Mouse (Mus musculus): ENCODE results near the gene Trp53rkb. TPM values are rescaled to one million over a fixed set of nuclear protein-coding genes. Genes with fewer than 3 reads are reported as not detected.
"Not testable (repeated sequence)": the region's sequence is repeated elsewhere in the genome, so short reads cannot be mapped to it uniquely, and the experiment has no call there.

The Trp53rkb gene
- polyA plus RNA-seq (2016; fragmentation: Nextera tagmentation; extraction: Ambion mirVana): 11.0 and 12.8 TPM in 2 replicates

DNA sequence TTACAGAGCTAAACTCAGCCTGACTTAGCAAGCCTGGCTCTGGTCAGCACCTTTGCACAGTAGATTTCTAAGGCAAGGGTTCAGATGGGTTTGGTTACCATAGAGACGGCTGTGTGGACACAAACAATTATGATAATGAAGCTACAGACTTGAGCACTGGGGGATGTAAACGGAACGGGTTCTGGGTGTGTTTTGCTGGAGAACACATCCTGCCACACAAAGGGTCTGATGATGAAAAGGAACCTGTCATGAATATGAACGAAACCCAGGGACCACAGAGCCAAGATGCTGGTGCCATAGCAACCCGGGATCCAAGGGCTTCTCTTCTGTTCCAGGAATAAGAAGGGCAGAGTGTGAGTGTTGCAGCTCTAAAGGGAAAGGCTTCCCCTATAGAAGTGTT, at the start of gene Trp53rkb:
Trp53rkb (plus strand) TSS at position 177 of the 400 bp plus-strand sequence.
- Histone ChIP-seq H3K27me3 (ENCODE audit: insufficient read depth, poor library complexity, severe bottlenecking) (no peaks in the 10 kb centered on the region), H3K27ac (peak within 1 kb of the TSS; percentile 89), H3K4me1 (replicated peaks) (peaks cover 32% of the 10 kb centered on the region), H3K36me3 (peaks cover 19% of the 10 kb centered on the region), H3K4me3 (peak within 1 kb of the TSS; percentile 81), H3K9me3 (no peaks in the 10 kb centered on the region)
- 43% methylated on average over 5 of the region's 5 CpGs for WGBS
- peak; percentile 54 for DNase-seq (ENCODE audit: low spot score)

- Histone ChIP-seq H3K36me3 (no peaks in the 10 kb centered on the region), H3K4me3 (no peak overlapping the region), H3K27me3 (ENCODE audit: insufficient read depth, poor library complexity, severe bottlenecking) (no peaks in the 10 kb centered on the region), H3K27ac (peak overlapping the region; percentile 60), H3K9me3 (no peaks in the 10 kb centered on the region), H3K4me1 (replicated peaks) (peaks cover 34% of the 10 kb centered on the region)
- DNase-seq (ENCODE audit: low spot score): no peak
- 45% methylated on average over 4 of the region's 4 CpGs for WGBS
These were observed 48.8 kb upstream of the Trp53rkb start for GRCm38 (mm10) chr2:166743504-166743903.

- Histone ChIP-seq H3K4me3 (no peak overlapping the region), H3K27ac (no peak overlapping the region), H3K27me3 (ENCODE audit: insufficient read depth, poor library complexity, severe bottlenecking) (no peaks in the 10 kb centered on the region), H3K36me3 (no peaks in the 10 kb centered on the region), H3K4me1 (replicated peaks) (peaks cover 34% of the 10 kb centered on the region), H3K9me3 (no peaks in the 10 kb centered on the region)
- no peak for DNase-seq (ENCODE audit: low spot score)
- WGBS: 84% methylated on average over 7 of the region's 7 CpGs
These were observed 47.9 kb upstream of the Trp53rkb start for GRCm38 (mm10) chr2:166744433-166744832.

DNA sequence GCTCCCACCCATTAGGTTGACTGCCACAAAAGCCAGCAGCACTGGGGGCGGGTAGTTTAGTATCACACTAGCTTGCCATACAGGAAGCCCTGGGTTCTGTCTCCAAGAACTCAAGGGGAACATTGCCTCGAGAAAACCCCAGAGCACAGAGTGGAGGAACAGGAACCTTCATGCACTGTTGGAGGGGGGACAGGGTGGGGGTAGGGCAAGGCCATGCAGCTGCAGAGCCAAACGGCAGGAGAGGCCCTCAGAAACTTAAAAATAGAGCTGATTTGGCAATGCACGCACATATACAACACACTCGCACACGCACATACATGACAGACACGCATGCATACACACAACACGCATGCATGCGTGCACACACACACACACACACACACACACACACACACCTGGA, 46.5 kb upstream of the Trp53rkb start:
- Histone ChIP-seq H3K9me3 (no peaks in the 10 kb centered on the region), H3K27me3 (ENCODE audit: insufficient read depth, poor library complexity, severe bottlenecking) (no peaks in the 10 kb centered on the region), H3K4me3 (no peak overlapping the region), H3K36me3 (no peaks in the 10 kb centered on the region), H3K27ac (0 out of 2 replicates have a peak overlapping the region, but pooled peaks have one; percentile 26), H3K4me1 (replicated peaks) (peaks cover 27% of the 10 kb centered on the region)
- WGBS: 84% methylated on average over 9 of the region's 9 CpGs
- DNase-seq (ENCODE audit: low spot score): no peak

GRCm38 (mm10) chr2:166746261-166746913, 45.9 kb upstream of the Trp53rkb start:
- H3K4me3 ChIP-seq; DNase-seq (ENCODE audit: low spot score); H3K9me3 ChIP-seq; H3K36me3 ChIP-seq; H3K27me3 ChIP-seq (ENCODE audit: insufficient read depth, poor library complexity, severe bottlenecking): not testable (repeated sequence)
- Histone ChIP-seq H3K27ac (0 out of 2 replicates have a peak overlapping the region, but pooled peaks have one; percentile 26), H3K4me1 (replicated peaks) (peaks cover 23% of the 10 kb centered on the region)
- 55% methylated on average over 14 of the region's 14 CpGs for WGBS

DNA sequence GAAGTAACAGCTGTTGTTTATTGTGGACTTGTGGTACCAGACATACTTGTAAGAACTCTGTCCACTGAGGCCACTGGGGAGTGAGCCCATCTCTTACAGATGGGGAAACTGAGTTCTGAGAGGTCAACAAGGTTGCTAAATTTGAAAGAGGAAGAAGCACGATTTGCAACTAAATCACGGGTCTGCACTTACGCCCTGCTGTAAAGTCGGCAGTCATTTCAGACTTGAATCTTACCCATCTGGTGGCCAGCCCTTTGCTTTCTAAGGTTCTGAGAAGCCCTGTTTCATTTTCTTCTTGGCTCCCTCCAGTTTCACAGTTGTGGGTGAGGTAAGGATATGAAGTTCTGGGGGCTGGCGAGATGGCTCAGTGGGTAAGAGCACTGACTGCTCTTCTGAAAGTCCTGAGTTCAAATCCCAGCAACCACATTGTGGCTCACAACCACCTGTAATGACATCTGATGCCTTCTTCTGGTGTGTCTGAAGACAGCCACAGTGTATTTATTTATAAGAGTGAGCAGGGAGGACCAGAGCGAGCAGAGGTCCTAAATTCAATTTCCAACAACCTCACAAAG, 41.6 kb upstream of the Trp53rkb start:
- Histone ChIP-seq H3K4me3 (no peak overlapping the region), H3K36me3 (no peaks in the 10 kb centered on the region), H3K9me3 (no peaks in the 10 kb centered on the region), H3K27me3 (ENCODE audit: insufficient read depth, poor library complexity, severe bottlenecking) (no peaks in the 10 kb centered on the region), H3K27ac (no peak overlapping the region), H3K4me1 (replicated peaks) (peaks cover 9% of the 10 kb centered on the region; the same call in 1 of the 2 replicates)
- WGBS: 91% methylated on average over 6 of the region's 6 CpGs
- DNase-seq (ENCODE audit: low spot score): no peak

DNA sequence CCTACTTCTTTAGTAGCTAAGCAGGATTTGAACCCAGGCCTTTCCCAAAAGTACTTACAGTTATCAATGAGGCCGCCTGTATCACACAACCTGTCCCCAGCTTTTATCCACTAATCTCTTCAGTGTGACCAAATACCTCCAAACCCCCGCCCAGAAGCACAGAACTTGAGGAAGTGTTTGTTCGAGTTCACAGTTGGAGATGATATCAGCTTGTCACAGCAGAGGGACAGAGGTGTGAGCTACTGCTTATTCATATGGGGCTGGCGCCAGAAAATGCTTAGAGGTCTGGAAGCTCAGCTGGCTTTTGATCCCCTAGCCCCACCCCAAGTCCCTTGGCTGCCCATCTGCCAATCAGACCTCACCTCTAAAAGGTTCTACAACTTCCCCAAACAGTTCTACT, 38.1 kb upstream of the Trp53rkb start:
- Histone ChIP-seq H3K36me3 (no peaks in the 10 kb centered on the region), H3K9me3 (no peaks in the 10 kb centered on the region), H3K4me1 (replicated peaks) (peaks cover 15% of the 10 kb centered on the region; the same call in 1 of the 2 replicates), H3K27me3 (ENCODE audit: insufficient read depth, poor library complexity, severe bottlenecking) (no peaks in the 10 kb centered on the region), H3K27ac (no peak overlapping the region), H3K4me3 (no peak overlapping the region)
- DNase-seq (ENCODE audit: low spot score): no peak
- 79% methylated on average over 4 of the region's 4 CpGs for WGBS

DNA sequence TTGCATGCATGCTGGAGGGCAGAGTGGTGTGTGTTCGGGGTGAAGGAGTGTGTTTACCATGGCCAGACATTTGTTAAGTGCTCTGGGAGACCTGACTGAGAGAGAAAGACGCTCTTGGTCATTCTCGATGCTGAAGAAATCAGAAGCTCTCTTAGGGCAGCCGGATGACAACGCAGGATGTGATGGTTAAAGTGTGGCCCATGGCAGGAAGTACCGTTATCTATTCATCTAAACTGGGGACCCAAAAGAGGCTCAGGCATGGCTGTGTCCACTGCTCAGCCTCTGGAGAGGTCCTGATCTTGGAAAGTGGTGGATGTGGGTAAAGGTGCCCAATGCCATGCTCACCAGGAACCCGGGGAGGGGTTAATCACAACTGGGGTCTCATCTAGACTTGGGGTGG, 37.6 kb upstream of the Trp53rkb start:
- Histone ChIP-seq H3K9me3 (no peaks in the 10 kb centered on the region), H3K36me3 (no peaks in the 10 kb centered on the region), H3K27me3 (ENCODE audit: insufficient read depth, poor library complexity, severe bottlenecking) (no peaks in the 10 kb centered on the region), H3K27ac (no peak overlapping the region), H3K4me3 (no peak overlapping the region), H3K4me1 (replicated peaks) (peaks cover 15% of the 10 kb centered on the region; the same call in 1 of the 2 replicates)
- 92% methylated on average over 7 of the region's 7 CpGs for WGBS
- DNase-seq (ENCODE audit: low spot score): no peak

DNA sequence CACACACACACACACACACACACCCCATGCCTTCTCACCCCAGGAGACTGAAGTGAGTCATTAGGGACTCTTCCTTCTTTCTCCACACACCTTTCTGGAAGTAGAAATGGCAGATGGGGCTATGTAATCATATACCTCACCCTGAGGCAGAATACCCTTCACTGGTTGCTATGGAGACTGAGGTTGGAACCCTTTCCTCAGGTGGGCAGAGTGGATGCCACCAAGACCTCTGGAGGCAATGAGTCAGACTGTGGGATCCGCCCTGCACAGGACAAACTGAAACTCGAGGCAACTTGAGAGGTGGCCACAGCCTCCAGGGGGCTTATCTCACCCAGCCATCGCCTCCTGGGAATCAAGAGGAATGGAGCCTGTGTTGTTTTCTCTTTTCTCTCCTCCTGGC, 34.4 kb upstream of the Trp53rkb start:
- H3K27ac ChIP-seq: no peak overlapping the region
- 38% methylated on average over 3 of the region's 3 CpGs for WGBS
- H3K9me3 ChIP-seq: no peaks in the 10 kb centered on the region
- H3K36me3 ChIP-seq: no peaks in the 10 kb centered on the region
- peaks cover 15% of the 10 kb centered on the region for H3K4me1 ChIP-seq (replicated peaks)
- H3K4me3 ChIP-seq: no peak overlapping the region
- no peaks in the 10 kb centered on the region for H3K27me3 ChIP-seq (ENCODE audit: insufficient read depth, poor library complexity, severe bottlenecking)
- DNase-seq (ENCODE audit: low spot score): no peak

- peaks cover 26% of the 10 kb centered on the region for H3K4me1 ChIP-seq (replicated peaks)
- H3K9me3 ChIP-seq: no peaks in the 10 kb centered on the region
- 11% methylated on average over 5 of the region's 5 CpGs for WGBS
- H3K36me3 ChIP-seq: no peaks in the 10 kb centered on the region
- no peaks in the 10 kb centered on the region for H3K27me3 ChIP-seq (ENCODE audit: insufficient read depth, poor library complexity, severe bottlenecking)
- no peak overlapping the region for H3K4me3 ChIP-seq
- peak overlapping the region; percentile 77 for H3K27ac ChIP-seq
- peak; percentile 66 for DNase-seq (ENCODE audit: low spot score)
These were observed 28.3 kb upstream of the Trp53rkb start for GRCm38 (mm10) chr2:166764051-166764450.

DNA sequence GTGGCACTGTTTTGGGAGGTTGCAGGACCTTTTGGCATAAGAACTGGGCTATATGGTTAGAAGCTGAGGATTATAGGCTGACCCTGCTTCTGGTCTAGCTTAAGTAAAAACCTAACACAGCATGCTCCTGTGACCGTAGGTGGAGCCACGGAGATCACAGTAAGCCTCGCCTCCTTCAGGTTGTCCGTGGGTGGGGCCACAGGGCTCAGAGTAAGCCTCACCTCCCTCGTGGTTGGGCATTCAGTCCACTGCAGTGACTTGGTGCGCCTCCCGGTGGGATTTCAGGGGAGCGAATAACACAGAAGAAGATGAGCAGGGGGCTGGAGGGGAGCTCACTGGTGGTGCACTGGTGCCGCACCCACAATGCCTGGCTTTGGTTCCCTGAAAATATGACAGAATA, 24.7 kb upstream of the Trp53rkb start:
- H3K27ac ChIP-seq: no peak overlapping the region
- H3K4me1 ChIP-seq (replicated peaks): peaks cover 26% of the 10 kb centered on the region
- WGBS: 72% methylated on average over 9 of the region's 9 CpGs
- H3K4me3 ChIP-seq: no peak overlapping the region
- H3K9me3 ChIP-seq: no peaks in the 10 kb centered on the region
- no peaks in the 10 kb centered on the region for H3K36me3 ChIP-seq
- H3K27me3 ChIP-seq (ENCODE audit: insufficient read depth, poor library complexity, severe bottlenecking): no peaks in the 10 kb centered on the region
- DNase-seq (ENCODE audit: low spot score): no peak

DNA sequence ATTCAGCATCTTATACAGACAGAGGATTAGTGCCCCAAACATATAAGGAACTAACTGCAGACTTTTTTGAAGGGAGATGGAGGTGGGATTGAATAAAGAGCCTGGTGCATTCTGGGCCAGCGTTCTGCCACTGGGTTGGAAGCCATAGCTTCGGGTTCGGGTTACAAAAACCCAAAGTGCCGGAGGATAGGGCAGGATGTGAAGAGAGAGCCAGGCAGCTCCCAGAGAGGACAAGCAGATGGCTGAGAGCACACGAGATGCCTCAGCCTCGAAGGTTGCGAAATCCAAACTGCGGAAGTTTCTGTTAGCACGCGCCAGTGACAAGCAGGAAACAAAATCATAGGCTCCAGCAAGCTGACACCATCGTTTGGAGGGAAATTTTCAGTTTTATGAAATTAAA, 20.9 kb upstream of the Trp53rkb start:
- Histone ChIP-seq H3K27me3 (ENCODE audit: insufficient read depth, poor library complexity, severe bottlenecking) (0 out of 2 replicates have a peak, but pooled peaks cover 6% of the 10 kb centered on the region), H3K27ac (no peak overlapping the region), H3K4me1 (replicated peaks) (0 out of 2 replicates have a peak, but pooled peaks cover 5% of the 10 kb centered on the region), H3K36me3 (no peaks in the 10 kb centered on the region), H3K4me3 (no peak overlapping the region), H3K9me3 (no peaks in the 10 kb centered on the region)
- DNase-seq (ENCODE audit: low spot score): no peak
- WGBS: 69% methylated on average over 11 of the region's 11 CpGs

- no peak for DNase-seq (ENCODE audit: low spot score)
- H3K27me3 ChIP-seq (ENCODE audit: insufficient read depth, poor library complexity, severe bottlenecking): 0 out of 2 replicates have a peak, but pooled peaks cover 6% of the 10 kb centered on the region
- no peaks in the 10 kb centered on the region for H3K36me3 ChIP-seq
- H3K4me1 ChIP-seq (replicated peaks): 0 out of 2 replicates have a peak, but pooled peaks cover 10% of the 10 kb centered on the region
- no peak overlapping the region for H3K4me3 ChIP-seq
- H3K9me3 ChIP-seq: no peaks in the 10 kb centered on the region
- no peak overlapping the region for H3K27ac ChIP-seq
- whole genome bisulfite sequencing: 70% methylated on average over 10 of the region's 10 CpGs
These were observed 18.7 kb upstream of the Trp53rkb start for GRCm38 (mm10) chr2:166773587-166773986.

Measured in hindbrain, embryonic 10.5 days (tissue).